Mouse (Mus musculus): ENCODE results near the gene Galnt11.

DNA sequence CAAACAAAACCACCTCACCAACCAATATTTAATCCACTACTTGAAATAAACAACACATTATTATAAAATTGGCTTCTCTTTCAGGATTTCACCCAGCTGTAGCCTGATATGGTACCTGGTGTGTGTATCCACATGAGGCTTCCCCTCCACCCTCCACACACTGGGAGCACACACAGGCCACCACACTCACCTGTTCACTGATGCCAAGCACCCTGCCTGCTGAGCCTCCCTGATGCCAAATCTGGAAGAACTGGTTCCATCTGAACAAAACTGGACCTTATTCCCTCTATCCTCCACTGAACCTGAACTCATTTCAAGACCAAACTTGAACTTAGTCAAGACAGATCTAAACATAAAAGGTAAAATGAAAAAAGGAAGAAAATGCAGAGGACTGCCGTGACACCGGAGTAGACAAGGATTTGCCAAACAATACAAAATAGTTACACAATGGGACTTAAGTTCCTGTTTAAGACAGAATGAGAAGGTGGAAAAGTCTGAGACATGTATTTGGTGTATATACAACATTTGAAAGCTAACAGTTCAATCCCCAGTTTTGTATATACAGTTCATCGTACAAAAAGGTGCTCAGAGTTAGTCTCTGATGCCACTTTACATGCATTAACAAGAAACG is 46.7 kb downstream of the Galnt11 start:
- TF ChIP-seq CTCF (IDR thresholded peaks at IDR 0.05; ENCODE audit: low read depth, low read length), result no peak
- no peak for TF ChIP-seq TAL1 (conservative IDR thresholded peaks at IDR 0.05; ENCODE audit: low read depth, low read length)
- TF ChIP-seq POLR2AphosphoS5 (IDR thresholded peaks at IDR 0.05; ENCODE audit: insufficient replicate concordance, low read depth, low read length), result no peak
- no peak for TF ChIP-seq GATA1 (IDR thresholded peaks at IDR 0.05; ENCODE audit: borderline replicate concordance, low read length)
